Mouse (Mus musculus): ENCODE measurements around the gene Robo1. TPM values are rescaled to one million over a fixed set of nuclear protein-coding genes. Genes with fewer than 3 reads are reported as not detected.

The Robo1 gene
- polyA plus RNA-seq, 1 experiment from 2014 or later: 59.8 TPM

- no peak for ATAC-seq (ENCODE audit: low FRiP score)
- no peak overlapping the region for H3K4me3 ChIP-seq (replicated peaks)
- H3K4me2 ChIP-seq: no peak overlapping the region
- H3K27ac ChIP-seq: no peak overlapping the region
- H3K27me3 ChIP-seq: no peaks in the 10 kb centered on the region; the same call in 1 of the 2 replicates
- H3K4me1 ChIP-seq: peaks cover 8% of the 10 kb centered on the region
- no peaks in the 10 kb centered on the region for H3K9me3 ChIP-seq
- H3K9ac ChIP-seq: no peak overlapping the region
- whole genome bisulfite sequencing: 88% methylated on average over 8 of the region's 8 CpGs
- no peaks in the 10 kb centered on the region for H3K36me3 ChIP-seq (replicated peaks)
These were observed 685.1 kb downstream of the Robo1 start for GRCm38 (mm10) chr16:72993189-72993588.

- Histone ChIP-seq H3K9ac (no peak overlapping the region), H3K36me3 (replicated peaks) (no peaks in the 10 kb centered on the region), H3K4me1 (peaks cover 8% of the 10 kb centered on the region), H3K27me3 (no peaks in the 10 kb centered on the region; the same call in 1 of the 2 replicates), H3K9me3 (no peaks in the 10 kb centered on the region), H3K27ac (no peak overlapping the region), H3K4me3 (replicated peaks) (no peak overlapping the region), H3K4me2 (no peak overlapping the region)
- WGBS: 93% methylated on average over 10 of the region's 10 CpGs
- ATAC-seq (ENCODE audit: low FRiP score): no peak
These were observed 685.5 kb downstream of the Robo1 start for GRCm38 (mm10) chr16:72993594-72993993.

- peak; percentile 56 for ATAC-seq (ENCODE audit: low FRiP score)
- H3K4me2 ChIP-seq: peak overlapping the region; percentile 27; the same call in 1 of the 2 replicates
- H3K4me3 ChIP-seq (replicated peaks): no peak overlapping the region
- H3K9me3 ChIP-seq: no peaks in the 10 kb centered on the region
- 19% methylated on average over 8 of the region's 8 CpGs for WGBS
- no peak overlapping the region for H3K27ac ChIP-seq
- H3K9ac ChIP-seq: no peak overlapping the region
- no peaks in the 10 kb centered on the region for H3K36me3 ChIP-seq (replicated peaks)
- H3K27me3 ChIP-seq: no peaks in the 10 kb centered on the region; the same call in 1 of the 2 replicates
- H3K4me1 ChIP-seq: peaks cover 8% of the 10 kb centered on the region
These were observed 687.3 kb downstream of the Robo1 start for GRCm38 (mm10) chr16:72995251-72995954.

- Histone ChIP-seq H3K27me3 (no peaks in the 10 kb centered on the region; the same call in 1 of the 2 replicates), H3K9me3 (no peaks in the 10 kb centered on the region), H3K4me3 (replicated peaks) (no peak overlapping the region), H3K36me3 (replicated peaks) (no peaks in the 10 kb centered on the region), H3K4me2 (no peak overlapping the region), H3K9ac (no peak overlapping the region), H3K4me1 (peaks cover 8% of the 10 kb centered on the region), H3K27ac (no peak overlapping the region)
- no peak for ATAC-seq (ENCODE audit: low FRiP score)
- WGBS: 34% methylated on average over 10 of the region's 10 CpGs
These were observed 687.9 kb downstream of the Robo1 start for GRCm38 (mm10) chr16:72995955-72996535.

- Histone ChIP-seq H3K4me1 (peaks cover 8% of the 10 kb centered on the region), H3K4me3 (replicated peaks) (no peak overlapping the region), H3K9me3 (no peaks in the 10 kb centered on the region), H3K9ac (no peak overlapping the region), H3K4me2 (no peak overlapping the region), H3K27me3 (no peaks in the 10 kb centered on the region), H3K27ac (no peak overlapping the region), H3K36me3 (replicated peaks) (no peaks in the 10 kb centered on the region)
- 88% methylated on average over 6 of the region's 6 CpGs for WGBS
- no peak for ATAC-seq (ENCODE audit: low FRiP score)
These were observed 690.6 kb downstream of the Robo1 start for GRCm38 (mm10) chr16:72998677-72999076.

GRCm38 (mm10) chr16:73002685-73003084, 694.6 kb downstream of the Robo1 start:
- Histone ChIP-seq H3K9ac (no peak overlapping the region), H3K27ac (no peak overlapping the region), H3K4me2 (no peak overlapping the region), H3K4me1 (peaks cover 6% of the 10 kb centered on the region), H3K36me3 (replicated peaks) (no peaks in the 10 kb centered on the region; the same call in 1 of the 2 replicates), H3K4me3 (replicated peaks) (no peak overlapping the region), H3K9me3 (no peaks in the 10 kb centered on the region), H3K27me3 (no peaks in the 10 kb centered on the region)
- 89% methylated on average over 4 of the region's 4 CpGs for WGBS
- no peak for ATAC-seq (ENCODE audit: low FRiP score)

GRCm38 (mm10) chr16:73004601-73005000, 696.5 kb downstream of the Robo1 start:
- no peak overlapping the region for H3K9ac ChIP-seq
- H3K9me3 ChIP-seq: no peaks in the 10 kb centered on the region
- H3K4me2 ChIP-seq: no peak overlapping the region
- 95% methylated on average over 11 of the region's 11 CpGs for WGBS
- ATAC-seq (ENCODE audit: low FRiP score): no peak
- H3K27ac ChIP-seq: no peak overlapping the region
- H3K27me3 ChIP-seq: no peaks in the 10 kb centered on the region
- peaks cover 6% of the 10 kb centered on the region for H3K4me1 ChIP-seq
- H3K4me3 ChIP-seq (replicated peaks): no peak overlapping the region
- no peaks in the 10 kb centered on the region; the same call in 1 of the 2 replicates for H3K36me3 ChIP-seq (replicated peaks)

GRCm38 (mm10) chr16:73005831-73006230, 697.7 kb downstream of the Robo1 start:
- WGBS: 65% methylated on average over 4 of the region's 4 CpGs
- Histone ChIP-seq H3K27ac (no peak overlapping the region), H3K4me2 (no peak overlapping the region), H3K9me3 (no peaks in the 10 kb centered on the region), H3K27me3 (no peaks in the 10 kb centered on the region), H3K36me3 (replicated peaks) (no peaks in the 10 kb centered on the region; the same call in 1 of the 2 replicates), H3K4me1 (peaks cover 6% of the 10 kb centered on the region), H3K4me3 (replicated peaks) (no peak overlapping the region), H3K9ac (no peak overlapping the region)
- ATAC-seq (ENCODE audit: low FRiP score): no peak

GRCm38 (mm10) chr16:73007434-73007833, 699.3 kb downstream of the Robo1 start:
- Histone ChIP-seq H3K4me1 (peaks cover 6% of the 10 kb centered on the region), H3K4me2 (no peak overlapping the region), H3K9me3 (no peaks in the 10 kb centered on the region), H3K27ac (no peak overlapping the region), H3K4me3 (replicated peaks) (no peak overlapping the region), H3K27me3 (no peaks in the 10 kb centered on the region), H3K9ac (no peak overlapping the region), H3K36me3 (replicated peaks) (no peaks in the 10 kb centered on the region; the same call in 1 of the 2 replicates)
- ATAC-seq (ENCODE audit: low FRiP score): no peak
- 31% methylated on average over 8 of the region's 8 CpGs for WGBS

GRCm38 (mm10) chr16:73011313-73011712, 703.2 kb downstream of the Robo1 start:
- H3K4me2 ChIP-seq: no peak overlapping the region
- no peaks in the 10 kb centered on the region for H3K9me3 ChIP-seq
- H3K4me3 ChIP-seq (replicated peaks): no peak overlapping the region
- peaks cover 6% of the 10 kb centered on the region for H3K4me1 ChIP-seq
- 0 out of 2 replicates have a peak, but pooled peaks cover 3% of the 10 kb centered on the region for H3K36me3 ChIP-seq (replicated peaks)
- no peak overlapping the region for H3K27ac ChIP-seq
- no peak for ATAC-seq (ENCODE audit: low FRiP score)
- H3K9ac ChIP-seq: no peak overlapping the region
- WGBS: 69% methylated on average over 7 of the region's 7 CpGs
- no peaks in the 10 kb centered on the region for H3K27me3 ChIP-seq

GRCm38 (mm10) chr16:73012926-73013325, 704.8 kb downstream of the Robo1 start:
- ATAC-seq (ENCODE audit: low FRiP score): no peak
- no peaks in the 10 kb centered on the region for H3K9me3 ChIP-seq
- 96% methylated on average over 11 of the region's 11 CpGs for WGBS
- H3K4me2 ChIP-seq: no peak overlapping the region
- H3K4me3 ChIP-seq (replicated peaks): no peak overlapping the region
- H3K4me1 ChIP-seq: no peaks in the 10 kb centered on the region; the same call in 1 of the 2 replicates
- H3K9ac ChIP-seq: no peak overlapping the region
- H3K27ac ChIP-seq: no peak overlapping the region
- no peaks in the 10 kb centered on the region for H3K27me3 ChIP-seq
- 0 out of 2 replicates have a peak, but pooled peaks cover 3% of the 10 kb centered on the region for H3K36me3 ChIP-seq (replicated peaks)

GRCm38 (mm10) chr16:73014544-73014943, 706.4 kb downstream of the Robo1 start:
- 86% methylated on average over 8 of the region's 8 CpGs for WGBS
- Histone ChIP-seq H3K27me3 (no peaks in the 10 kb centered on the region), H3K9me3 (no peaks in the 10 kb centered on the region), H3K36me3 (replicated peaks) (0 out of 2 replicates have a peak, but pooled peaks cover 3% of the 10 kb centered on the region), H3K4me2 (no peak overlapping the region), H3K27ac (no peak overlapping the region), H3K4me3 (replicated peaks) (no peak overlapping the region), H3K9ac (no peak overlapping the region), H3K4me1 (no peaks in the 10 kb centered on the region)
- ATAC-seq (ENCODE audit: low FRiP score): no peak
